Mouse (Mus musculus) mature B cell (primary cell): ENCODE measurements around the gene Psen2.

Experiments
- in situ Hi-C: fragments of 300-500 bp; cut with MboI; formaldehyde crosslinking; loops from 2 replicates; pipeline ENCODE4 v1.14.3; 2019

Gene Psen2

GRCm38 (mm10) chr1:180248593-180249146 lies 14.6 kb downstream of the Psen2 start:
- in situ Hi-C loops = no loop called here

DNA sequence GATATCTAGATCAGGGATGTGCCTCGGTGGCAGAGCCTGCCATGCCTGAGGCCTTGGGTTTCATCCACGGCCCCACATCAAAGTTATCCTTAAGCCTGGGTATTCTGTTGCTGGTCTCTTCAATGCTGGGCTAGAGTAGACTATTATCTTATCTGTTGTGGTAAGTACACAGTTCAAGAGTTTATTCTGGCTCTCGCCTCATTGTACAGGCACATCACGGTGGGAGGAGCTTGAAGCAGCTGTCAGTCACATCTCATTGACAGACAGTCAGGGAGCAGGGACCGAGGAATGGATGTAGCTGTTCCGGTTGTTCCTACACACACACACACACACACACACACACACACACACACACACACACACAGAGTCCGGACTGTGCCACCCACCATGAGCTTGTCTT lies 15.3 kb downstream of the Psen2 start:
- in situ Hi-C loops = no loop called here

DNA sequence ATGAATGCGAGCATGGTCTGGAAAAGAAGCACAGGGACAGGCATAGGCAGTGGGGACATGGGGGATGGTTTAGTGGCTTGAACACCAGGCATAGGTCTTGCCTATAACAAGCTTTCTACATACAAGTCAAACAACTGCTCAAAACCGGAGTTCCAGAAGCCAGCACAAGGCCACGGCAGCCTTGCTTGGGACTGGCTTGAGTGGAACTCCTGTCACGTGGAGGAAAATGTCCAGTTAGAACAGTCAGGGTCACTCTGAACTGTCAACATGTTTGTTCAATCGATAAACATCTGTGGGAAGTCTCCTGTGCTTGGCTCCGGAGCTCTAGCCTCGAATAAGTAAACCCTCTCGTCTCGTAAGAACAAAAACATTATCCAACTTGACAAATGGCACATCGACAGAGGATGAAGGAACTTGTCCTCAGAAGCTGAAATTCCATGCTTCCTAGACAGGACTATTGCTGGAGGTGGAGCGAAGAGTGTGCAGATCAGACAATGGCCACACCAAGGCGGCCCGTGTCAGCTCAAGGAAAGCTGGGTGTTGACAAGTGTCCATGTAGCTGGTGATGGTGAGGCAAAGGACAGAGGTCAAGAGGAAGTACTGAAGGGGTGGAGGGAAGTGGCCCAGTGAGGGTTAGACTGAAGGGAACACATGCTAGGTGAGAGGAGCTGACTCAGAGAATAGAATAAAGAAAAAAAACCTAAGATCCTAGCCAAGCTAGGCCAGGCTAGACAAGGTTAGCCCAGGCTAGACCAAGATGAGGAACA lies 17.3 kb downstream of the Psen2 start:
- in situ Hi-C loops = no loop called here

DNA sequence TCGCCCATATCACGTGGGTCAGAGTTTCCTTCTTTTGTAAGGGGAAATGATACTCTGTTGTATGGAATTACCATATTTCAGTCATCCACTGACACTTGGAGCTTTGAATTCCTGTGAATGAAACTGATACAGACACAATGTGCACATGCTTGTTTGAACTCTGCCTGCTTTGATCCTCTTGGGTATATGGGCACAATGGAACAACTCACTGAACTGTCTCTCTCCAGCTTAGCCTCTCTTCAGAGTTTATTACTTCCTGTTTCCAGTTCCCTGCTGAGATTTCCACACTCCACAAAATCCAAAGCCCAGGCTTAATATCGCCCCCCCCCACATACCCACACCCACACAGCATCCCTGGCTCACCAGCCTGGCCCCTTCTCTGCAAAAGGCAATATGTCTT lies 31.5 kb downstream of the Psen2 start:
- in situ Hi-C loops = no loop called here

DNA sequence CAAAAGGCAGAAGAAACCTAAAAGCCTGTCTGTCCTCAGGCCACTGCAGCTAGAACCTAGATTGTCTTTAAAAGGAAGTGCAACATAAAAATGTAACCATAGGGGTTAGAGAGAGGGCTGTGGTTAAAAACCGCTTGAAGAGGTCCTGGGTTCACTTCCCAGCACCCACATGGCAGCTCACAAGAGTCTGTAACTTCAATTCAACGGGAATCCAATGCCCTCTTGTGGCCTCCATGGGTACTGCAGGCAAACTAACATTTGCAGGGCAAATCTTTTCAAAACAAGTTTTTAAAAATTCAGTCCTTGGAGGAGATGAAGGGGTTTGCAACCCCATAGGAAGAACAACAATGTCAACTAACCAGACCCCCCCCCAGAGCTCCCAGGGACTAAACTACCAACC lies 32.7 kb downstream of the Psen2 start:
- in situ Hi-C loops = no loop called here

DNA sequence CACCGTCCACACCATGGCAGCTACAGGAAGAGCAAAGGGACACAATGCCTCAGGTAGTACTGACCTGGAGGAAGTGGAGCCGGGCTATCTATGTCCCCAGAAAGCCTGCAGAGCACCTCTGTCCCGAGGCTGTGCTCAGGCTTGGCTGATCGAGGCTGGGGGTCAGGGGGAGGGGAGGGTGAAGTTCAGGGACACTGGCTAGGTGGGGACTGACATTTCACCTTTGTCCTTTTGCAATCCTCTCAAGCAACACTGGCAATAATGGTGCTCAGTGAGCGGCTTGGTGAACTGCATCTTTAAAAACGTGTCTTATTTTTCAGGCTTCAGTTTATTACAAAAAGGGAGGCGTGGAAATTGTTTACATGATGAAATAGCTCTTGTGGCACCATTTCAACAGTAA lies 33.3 kb downstream of the Psen2 start:
- in situ Hi-C loops = no loop called here

- in situ Hi-C loops = no loop called here
Observed at GRCm38 (mm10) chr1:180228854-180229253, 34.4 kb downstream of the Psen2 start.

GRCm38 (mm10) chr1:180226766-180227165 lies 36.5 kb downstream of the Psen2 start:
- in situ Hi-C loops = no loop called here

- in situ Hi-C loops = no loop called here
Observed at GRCm38 (mm10) chr1:180226221-180226713, 37.0 kb downstream of the Psen2 start.

DNA sequence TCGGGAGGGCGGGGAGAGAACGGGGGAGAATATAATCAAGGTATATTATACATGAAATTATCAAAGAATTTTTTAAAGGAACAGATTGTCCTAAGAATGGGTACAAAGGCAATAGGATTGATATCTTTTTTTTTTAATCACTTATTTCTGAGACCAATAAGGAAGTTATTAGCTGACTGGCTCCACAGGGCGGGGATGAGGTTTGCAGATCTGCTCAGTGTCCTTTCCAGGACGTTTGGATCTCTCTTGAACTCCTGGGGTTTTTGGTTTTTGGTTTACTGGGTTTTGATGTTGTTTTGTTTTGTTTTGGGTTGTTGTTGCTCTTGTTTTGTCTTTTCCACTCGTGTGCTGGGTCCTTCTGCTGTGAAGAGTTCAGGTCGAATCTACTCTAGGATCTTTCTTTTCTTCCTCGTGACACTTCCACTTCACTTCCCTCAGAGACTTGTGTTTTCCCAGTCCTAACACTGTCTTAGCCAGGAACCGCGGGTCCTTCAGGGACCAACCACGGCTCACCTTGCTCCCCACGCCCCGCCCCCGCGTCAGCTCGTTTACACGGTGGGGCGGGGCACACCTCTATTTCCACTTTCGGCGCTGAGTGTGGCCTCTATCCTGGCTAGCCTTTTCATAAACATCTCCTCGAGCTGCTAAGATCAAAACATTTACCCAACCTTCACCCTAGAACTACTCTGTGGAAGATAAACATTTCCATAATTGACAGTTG lies 37.6 kb downstream of the Psen2 start:
- in situ Hi-C loops = no loop called here

DNA sequence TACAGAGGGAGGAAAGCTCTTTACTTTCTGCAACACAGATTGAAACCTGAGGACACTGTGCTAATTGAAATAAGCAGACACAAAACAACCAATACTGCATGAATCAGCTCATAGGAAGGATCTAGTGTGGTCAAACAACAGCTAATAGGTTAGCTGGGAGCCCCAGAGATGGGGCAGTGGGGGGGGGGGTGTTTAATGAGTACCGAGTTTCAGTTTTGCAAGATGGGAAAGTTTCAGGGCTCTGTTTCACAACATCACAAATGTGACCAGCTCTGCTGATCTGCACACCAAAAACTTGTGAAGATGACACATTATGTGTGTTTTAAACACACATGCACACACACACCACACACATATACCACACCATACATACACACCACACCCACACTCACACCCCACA lies 41.2 kb downstream of the Psen2 start:
- in situ Hi-C loops = loop anchor here (25.0 kb wide), 1 partner anchor 360 kb away; no protein-coding TSS in a partner anchor

GRCm38 (mm10) chr1:180220791-180221542 lies 42.3 kb downstream of the Psen2 start:
- in situ Hi-C loops = loop anchor here (25.0 kb wide), 1 partner anchor 359 kb away; no protein-coding TSS in a partner anchor

DNA sequence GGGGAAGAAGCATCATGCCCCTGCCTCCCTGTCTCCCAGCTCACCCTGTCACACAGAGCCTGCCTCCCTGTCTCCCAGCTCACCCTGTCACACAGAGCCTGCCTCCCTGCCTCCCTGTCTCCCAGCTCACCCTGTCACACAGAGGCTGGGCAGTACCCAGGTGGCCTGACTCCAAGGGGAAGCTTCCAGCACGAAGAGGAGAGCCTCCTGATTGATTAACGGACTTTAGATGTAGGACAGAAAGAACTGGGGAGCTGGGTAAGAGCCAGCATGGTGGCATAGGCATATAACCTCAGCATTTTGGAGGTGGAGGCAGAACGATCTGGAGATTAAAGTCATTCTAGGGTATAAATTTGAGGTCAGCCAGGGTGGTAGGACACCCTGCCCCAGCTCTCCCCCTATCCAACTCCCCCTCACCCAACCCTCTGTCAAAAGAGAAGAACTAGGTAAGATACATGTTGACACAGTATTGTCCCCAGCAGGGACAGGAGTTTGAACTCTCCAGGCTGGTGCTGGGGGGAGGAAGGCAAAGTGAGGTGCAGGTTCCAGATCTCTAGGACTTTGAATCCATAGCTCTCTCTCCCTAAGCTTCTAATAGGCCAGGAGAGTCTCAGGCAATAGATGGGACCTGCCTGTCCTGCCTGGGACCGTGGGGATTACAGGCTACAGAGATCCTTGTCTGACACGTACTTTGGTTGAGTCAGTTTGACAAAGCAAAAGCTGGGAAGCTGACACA lies 46.5 kb downstream of the Psen2 start:
- in situ Hi-C loops = loop anchor here (5.0 to 25.0 kb wide), 2 partner anchors 34 to 354 kb away; no protein-coding TSS in a partner anchor

DNA sequence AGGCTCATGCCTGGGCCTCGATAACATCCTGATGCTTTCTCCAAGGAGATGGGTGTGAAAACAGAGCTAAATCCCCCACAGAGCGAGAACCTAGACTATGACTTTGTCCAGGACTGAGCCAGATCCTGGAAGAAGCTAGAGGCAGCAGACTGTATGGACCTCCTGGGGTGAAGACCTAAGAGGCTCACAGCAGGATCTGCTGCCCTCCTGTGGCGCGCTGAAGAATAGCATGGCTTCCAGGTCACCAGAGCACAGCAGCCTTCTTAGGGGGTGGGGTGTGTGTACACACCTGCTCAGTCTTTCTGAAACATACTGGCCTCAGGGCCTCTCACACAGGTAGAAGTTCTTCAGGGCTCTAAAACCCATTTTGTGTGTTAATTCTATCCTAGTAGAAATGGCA lies 48.2 kb downstream of the Psen2 start:
- in situ Hi-C loops = loop anchor here (5.0 to 25.0 kb wide), 2 partner anchors 33 to 353 kb away; no protein-coding TSS in a partner anchor

DNA sequence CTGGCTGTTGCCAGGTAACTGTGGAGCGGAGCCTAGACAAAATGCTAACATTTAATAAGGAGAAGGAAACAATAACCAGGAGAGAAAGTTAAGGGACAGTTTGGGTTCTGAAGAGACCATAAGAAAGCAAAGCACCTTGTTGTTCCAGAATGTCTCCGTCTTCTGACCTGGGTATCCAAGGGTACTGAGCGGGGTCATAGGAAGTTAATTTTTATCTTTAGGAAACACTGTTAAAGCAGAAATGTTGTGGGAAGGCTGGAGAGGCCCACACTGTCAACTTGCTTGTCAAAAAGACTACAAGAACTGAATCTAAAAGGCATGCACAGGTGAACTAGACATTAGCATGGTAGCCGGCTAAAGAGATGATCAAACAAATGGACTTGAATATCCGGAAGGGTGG lies 50.3 kb downstream of the Psen2 start:
- in situ Hi-C loops = loop anchor here (25.0 kb wide), 1 partner anchor 351 kb away; no protein-coding TSS in a partner anchor

DNA sequence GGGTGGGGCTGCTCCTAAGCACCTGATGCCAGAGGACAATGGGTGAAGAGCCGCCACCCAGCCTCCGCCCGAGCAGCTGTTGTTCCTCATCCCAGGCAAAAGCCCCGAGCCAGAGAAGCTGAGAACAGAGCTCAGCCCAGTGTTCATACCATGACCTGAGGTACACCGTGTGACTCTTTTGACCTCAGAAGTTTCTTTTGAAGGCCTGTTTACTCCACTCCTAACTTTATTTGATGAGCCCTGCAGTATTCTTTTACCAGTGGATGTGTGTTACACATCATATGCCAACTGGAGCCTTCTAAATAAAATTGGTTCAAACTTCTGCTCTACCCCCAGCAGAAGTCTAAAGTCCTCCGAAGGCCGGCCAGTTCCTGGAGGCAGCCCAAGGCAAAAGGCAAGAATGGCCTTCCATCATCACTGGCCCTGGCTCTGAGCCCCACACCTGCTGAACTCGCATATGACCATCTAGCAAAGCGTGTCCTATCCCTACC lies 52.4 kb downstream of the Psen2 start:
- in situ Hi-C loops = loop anchor here (25.0 kb wide), 1 partner anchor 349 kb away; no protein-coding TSS in a partner anchor

DNA sequence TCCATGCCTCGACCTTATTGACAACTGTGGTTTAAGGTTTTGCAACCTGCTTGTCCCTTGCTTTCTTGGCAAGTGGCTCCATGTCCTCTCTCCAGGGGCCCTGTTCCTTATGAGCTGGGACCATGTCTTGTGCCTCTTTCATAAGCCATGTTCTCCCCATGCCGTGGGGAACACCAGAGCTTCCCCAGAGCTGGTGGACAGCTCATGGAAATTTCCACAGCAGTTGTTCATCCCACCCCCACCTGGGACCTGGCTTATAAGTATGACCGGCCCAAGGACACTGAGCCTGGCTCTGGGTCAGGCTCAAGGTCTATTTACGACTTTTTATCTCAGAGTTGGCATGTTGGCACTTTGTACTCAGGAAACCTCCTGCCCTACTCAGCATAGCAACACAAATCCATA lies 53.2 kb downstream of the Psen2 start:
- in situ Hi-C loops = loop anchor here (25.0 kb wide), 1 partner anchor 348 kb away; no protein-coding TSS in a partner anchor

- in situ Hi-C loops = loop anchor here (25.0 kb wide), 1 partner anchor 346 kb away; no protein-coding TSS in a partner anchor
Observed at GRCm38 (mm10) chr1:180208370-180208769, 54.9 kb downstream of the Psen2 start.

DNA sequence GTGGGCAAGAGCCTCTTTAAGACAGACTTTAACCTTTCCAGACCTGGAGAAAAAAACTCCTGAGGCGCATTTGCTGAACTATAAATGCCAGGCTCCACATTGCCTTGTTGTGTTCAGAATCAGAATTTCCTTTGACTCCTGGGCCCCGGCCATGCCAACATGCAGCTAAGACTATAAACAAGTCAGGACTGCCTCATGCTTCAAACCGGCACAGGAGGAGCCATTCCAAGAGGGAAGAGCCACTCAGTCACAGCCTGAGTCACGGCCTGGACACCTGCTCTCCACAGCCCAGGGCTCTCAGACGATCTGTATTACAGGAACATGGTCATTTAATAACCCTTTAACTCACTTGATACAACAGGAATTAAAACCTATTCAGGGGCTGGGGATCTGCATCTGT lies 62.5 kb downstream of the Psen2 start:
- in situ Hi-C loops = loop anchor here (25.0 kb wide), 1 partner anchor 338 kb away; no protein-coding TSS in a partner anchor

GRCm38 (mm10) chr1:180199715-180200050 lies 63.6 kb downstream of the Psen2 start:
- in situ Hi-C loops = loop anchor here (25.0 kb wide), 1 partner anchor 337 kb away; no protein-coding TSS in a partner anchor
